Mouse (Mus musculus): ENCODE data around the gene Olfr470. TPM values are rescaled to one million over a fixed set of nuclear protein-coding genes. Genes with fewer than 3 reads are reported as not detected.

Olfr470 gene
- not detected for polyA plus RNA-seq (2017; shearing (Covaris generic))

GRCm38 (mm10) chr7:107847390-107847789 lies at the start of gene Olfr470:
TSS of gene Olfr470 (minus strand) at chr7:107847490.

GRCm38 (mm10) chr7:107825441-107825840 lies 21.8 kb downstream of the Olfr470 start, which contains the start of gene Olfr469:
TSS of gene Olfr469 (minus strand) at chr7:107825541.

GRCm38 (mm10) chr7:107811963-107812362 lies 35.3 kb downstream of the Olfr470 start, which contains the start of gene Olfr467:
TSS of gene Olfr467 (plus strand) at chr7:107812263.

DNA sequence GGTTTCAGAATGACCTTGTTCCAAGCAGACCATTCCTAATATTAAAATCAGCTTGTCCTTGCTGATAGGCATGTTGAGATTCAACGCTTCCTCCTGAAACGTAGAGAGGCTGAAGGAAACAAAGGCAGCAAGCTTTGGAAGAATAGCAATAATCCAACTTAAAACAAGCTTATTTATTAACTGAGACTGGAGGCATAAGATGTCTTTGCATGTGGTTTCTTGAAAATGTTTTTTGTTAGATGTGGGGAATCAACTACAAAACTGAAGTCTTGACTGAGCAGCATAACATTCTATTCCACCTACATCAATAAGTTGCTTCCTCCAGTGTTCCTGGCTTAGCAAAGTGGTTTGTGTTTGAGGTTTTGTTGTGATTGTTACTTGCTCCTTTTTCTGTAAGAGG lies 46.2 kb downstream of the Olfr470 start, which contains the start of gene Ovch2:
Ovch2 (minus strand) TSS at position 101 of the 400 bp plus-strand sequence.

Other genes starting within 250 kb of the Olfr470 start
- not detected for gene 5330417H12Rik, start 222.3 kb downstream of the Olfr470 start, polyA plus RNA-seq (2017; shearing (Covaris generic))
- gene Cyb5r2, start 89.5 kb downstream of the Olfr470 start, polyA plus RNA-seq (2017; shearing (Covaris generic)) = not detected
- gene Ovch2, start 46.3 kb downstream of the Olfr470 start, polyA plus RNA-seq (2017; shearing (Covaris generic)) = not detected
- gene Olfr467, start 35.2 kb downstream of the Olfr470 start, polyA plus RNA-seq (2017; shearing (Covaris generic)) = not detected
- gene Olfr469, start 21.9 kb downstream of the Olfr470 start, polyA plus RNA-seq (2017; shearing (Covaris generic)) = not detected
- gene Olfr472, start 50.4 kb upstream of the Olfr470 start, polyA plus RNA-seq (2017; shearing (Covaris generic)) = 0.09 TPM
- gene Olfr473, start 83.0 kb upstream of the Olfr470 start, polyA plus RNA-seq (2017; shearing (Covaris generic)) = not detected
- not detected for gene Olfr474, start 107.2 kb upstream of the Olfr470 start, polyA plus RNA-seq (2017; shearing (Covaris generic))
- not detected for gene Olfr476, start 117.3 kb upstream of the Olfr470 start, polyA plus RNA-seq (2017; shearing (Covaris generic))
- not detected for gene Olfr477, start 139.2 kb upstream of the Olfr470 start, polyA plus RNA-seq (2017; shearing (Covaris generic))
- gene Olfr478, start 186.5 kb upstream of the Olfr470 start, polyA plus RNA-seq (2017; shearing (Covaris generic)) = not detected
- gene Olfr479, start 203.2 kb upstream of the Olfr470 start, polyA plus RNA-seq (2017; shearing (Covaris generic)) = not detected
- not detected for gene Olfr480, start 219.9 kb upstream of the Olfr470 start, polyA plus RNA-seq (2017; shearing (Covaris generic))
- 0.09 TPM for gene Olfr481, start 232.4 kb upstream of the Olfr470 start, polyA plus RNA-seq (2017; shearing (Covaris generic))

Data from effector memory CD4-positive, alpha-beta T cell, adult 5 months (primary cell).